Mouse (Mus musculus): ENCODE results near the gene Wdtc1. TPM values are rescaled to one million over a fixed set of nuclear protein-coding genes. Genes with fewer than 3 reads are reported as not detected.

Gene Wdtc1
- polyA plus RNA-seq, 1 experiment from 2014 or later = 14.5 TPM

- no peaks in the 10 kb centered on the region for H3K9me3 ChIP-seq (ENCODE audit: control insufficient read depth, low read length)
- H3K27ac ChIP-seq (ENCODE audit: low read depth, low read length) = no peak overlapping the region
- H3K9ac ChIP-seq (ENCODE audit: low read depth, low read length) = no peak overlapping the region
- H3K36me3 ChIP-seq (ENCODE audit: control insufficient read depth, insufficient read depth, low read length) = peaks cover 5% of the 10 kb centered on the region; the same call in 1 of the 2 replicates
- H3K4me2 ChIP-seq = no peak overlapping the region
- no peaks in the 10 kb centered on the region for H3K27me3 ChIP-seq (replicated peaks; ENCODE audit: control insufficient read depth, insufficient read depth, low read length)
- DNase-seq (ENCODE audit: low spot score) (no peak), ATAC-seq (replicated peaks; ENCODE audit: low FRiP score) (no peak)
- WGBS = 83% methylated on average over 1 of the region's 1 CpGs
- H3K4me1 ChIP-seq (replicated peaks; ENCODE audit: control insufficient read depth, insufficient read depth, low read length) = peaks cover 13% of the 10 kb centered on the region
- H3K4me3 ChIP-seq (ENCODE audit: low read depth, low read length) = no peak overlapping the region
These were observed 62.0 kb downstream of the Wdtc1 start for GRCm38 (mm10) chr4:133291255-133291654.

- no peak overlapping the region for H3K9ac ChIP-seq (ENCODE audit: low read depth, low read length)
- peaks cover 30% of the 10 kb centered on the region for H3K4me1 ChIP-seq (replicated peaks; ENCODE audit: control insufficient read depth, insufficient read depth, low read length)
- no peak overlapping the region; the same call in 1 of the 2 replicates for H3K4me2 ChIP-seq
- no peak overlapping the region for H3K4me3 ChIP-seq (ENCODE audit: low read depth, low read length)
- H3K27ac ChIP-seq (ENCODE audit: low read depth, low read length) = no peak overlapping the region
- DNase-seq (ENCODE audit: low spot score) (no peak), ATAC-seq (replicated peaks; ENCODE audit: low FRiP score) (no peak)
- no peaks in the 10 kb centered on the region for H3K27me3 ChIP-seq (replicated peaks; ENCODE audit: control insufficient read depth, insufficient read depth, low read length)
- no peaks in the 10 kb centered on the region for H3K9me3 ChIP-seq (ENCODE audit: control insufficient read depth, low read length)
- H3K36me3 ChIP-seq (ENCODE audit: control insufficient read depth, insufficient read depth, low read length) = no peaks in the 10 kb centered on the region
- WGBS = 57% methylated on average over 4 of the region's 4 CpGs
These were observed 66.7 kb downstream of the Wdtc1 start for GRCm38 (mm10) chr4:133286476-133287077.

GRCm38 (mm10) chr4:133285950-133286349 lies 67.3 kb downstream of the Wdtc1 start:
- Histone ChIP-seq H3K9me3 (ENCODE audit: control insufficient read depth, low read length) (no peaks in the 10 kb centered on the region), H3K4me1 (replicated peaks; ENCODE audit: control insufficient read depth, insufficient read depth, low read length) (peaks cover 31% of the 10 kb centered on the region), H3K9ac (ENCODE audit: low read depth, low read length) (no peak overlapping the region), H3K27me3 (replicated peaks; ENCODE audit: control insufficient read depth, insufficient read depth, low read length) (no peaks in the 10 kb centered on the region), H3K4me3 (ENCODE audit: low read depth, low read length) (no peak overlapping the region), H3K27ac (ENCODE audit: low read depth, low read length) (peak overlapping the region; percentile 54; the same call in 1 of the 2 replicates), H3K4me2 (peak overlapping the region; percentile 16), H3K36me3 (ENCODE audit: control insufficient read depth, insufficient read depth, low read length) (no peaks in the 10 kb centered on the region)
- peak; percentile 91 for ATAC-seq (replicated peaks; ENCODE audit: low FRiP score)
- WGBS = 20% methylated on average over 5 of the region's 5 CpGs
- DNase-seq (ENCODE audit: low spot score) = peak; percentile 67

GRCm38 (mm10) chr4:133285299-133285698 lies 68.0 kb downstream of the Wdtc1 start:
- H3K9ac ChIP-seq (ENCODE audit: low read depth, low read length) = no peak overlapping the region
- H3K27ac ChIP-seq (ENCODE audit: low read depth, low read length) = peak overlapping the region; percentile 54
- peak overlapping the region; percentile 16 for H3K4me2 ChIP-seq
- no peaks in the 10 kb centered on the region for H3K36me3 ChIP-seq (ENCODE audit: control insufficient read depth, insufficient read depth, low read length)
- no peaks in the 10 kb centered on the region for H3K27me3 ChIP-seq (replicated peaks; ENCODE audit: control insufficient read depth, insufficient read depth, low read length)
- DNase-seq (ENCODE audit: low spot score) (no peak), ATAC-seq (replicated peaks; ENCODE audit: low FRiP score) (peak; percentile 75)
- H3K4me1 ChIP-seq (replicated peaks; ENCODE audit: control insufficient read depth, insufficient read depth, low read length) = peaks cover 31% of the 10 kb centered on the region
- H3K4me3 ChIP-seq (ENCODE audit: low read depth, low read length) = no peak overlapping the region
- no peaks in the 10 kb centered on the region for H3K9me3 ChIP-seq (ENCODE audit: control insufficient read depth, low read length)
- WGBS = 42% methylated on average over 3 of the region's 3 CpGs

- no peak overlapping the region for H3K9ac ChIP-seq (ENCODE audit: low read depth, low read length)
- no peaks in the 10 kb centered on the region for H3K27me3 ChIP-seq (replicated peaks; ENCODE audit: control insufficient read depth, insufficient read depth, low read length)
- 33% methylated on average over 4 of the region's 4 CpGs for WGBS
- no peak for ATAC-seq (replicated peaks; ENCODE audit: low FRiP score)
- no peak overlapping the region for H3K4me2 ChIP-seq
- DNase-seq (ENCODE audit: low spot score) = no peak
- no peak overlapping the region for H3K27ac ChIP-seq (ENCODE audit: low read depth, low read length)
- no peaks in the 10 kb centered on the region for H3K36me3 ChIP-seq (ENCODE audit: control insufficient read depth, insufficient read depth, low read length)
- peaks cover 40% of the 10 kb centered on the region for H3K4me1 ChIP-seq (replicated peaks; ENCODE audit: control insufficient read depth, insufficient read depth, low read length)
- no peak overlapping the region for H3K4me3 ChIP-seq (ENCODE audit: low read depth, low read length)
- H3K9me3 ChIP-seq (ENCODE audit: control insufficient read depth, low read length) = no peaks in the 10 kb centered on the region
These were observed 70.6 kb downstream of the Wdtc1 start for GRCm38 (mm10) chr4:133282656-133283055.

- peak overlapping the region; percentile 69; the same call in 1 of the 2 replicates for H3K27ac ChIP-seq (ENCODE audit: low read depth, low read length)
- peak overlapping the region; percentile 4; the same call in 1 of the 2 replicates for H3K4me2 ChIP-seq
- WGBS = 24% methylated on average over 5 of the region's 5 CpGs
- no peak overlapping the region for H3K9ac ChIP-seq (ENCODE audit: low read depth, low read length)
- H3K4me3 ChIP-seq (ENCODE audit: low read depth, low read length) = no peak overlapping the region
- DNase-seq (ENCODE audit: low spot score) (no peak), ATAC-seq (replicated peaks; ENCODE audit: low FRiP score) (no peak)
- H3K27me3 ChIP-seq (replicated peaks; ENCODE audit: control insufficient read depth, insufficient read depth, low read length) = no peaks in the 10 kb centered on the region
- H3K9me3 ChIP-seq (ENCODE audit: control insufficient read depth, low read length) = no peaks in the 10 kb centered on the region
- H3K4me1 ChIP-seq (replicated peaks; ENCODE audit: control insufficient read depth, insufficient read depth, low read length) = peaks cover 40% of the 10 kb centered on the region
- H3K36me3 ChIP-seq (ENCODE audit: control insufficient read depth, insufficient read depth, low read length) = no peaks in the 10 kb centered on the region
These were observed 71.3 kb downstream of the Wdtc1 start for GRCm38 (mm10) chr4:133281951-133282481.

GRCm38 (mm10) chr4:133281513-133281912 lies 71.8 kb downstream of the Wdtc1 start:
- Histone ChIP-seq H3K9ac (ENCODE audit: low read depth, low read length) (no peak overlapping the region), H3K9me3 (ENCODE audit: control insufficient read depth, low read length) (no peaks in the 10 kb centered on the region), H3K4me3 (ENCODE audit: low read depth, low read length) (no peak overlapping the region), H3K4me1 (replicated peaks; ENCODE audit: control insufficient read depth, insufficient read depth, low read length) (peaks cover 39% of the 10 kb centered on the region), H3K36me3 (ENCODE audit: control insufficient read depth, insufficient read depth, low read length) (no peaks in the 10 kb centered on the region), H3K4me2 (no peak overlapping the region), H3K27me3 (replicated peaks; ENCODE audit: control insufficient read depth, insufficient read depth, low read length) (no peaks in the 10 kb centered on the region), H3K27ac (ENCODE audit: low read depth, low read length) (peak overlapping the region; percentile 69)
- WGBS = 29% methylated on average over 7 of the region's 7 CpGs
- no peak for ATAC-seq (replicated peaks; ENCODE audit: low FRiP score)
- no peak for DNase-seq (ENCODE audit: low spot score)

- Histone ChIP-seq H3K4me2 (peak overlapping the region; percentile 90), H3K9me3 (ENCODE audit: control insufficient read depth, low read length) (no peaks in the 10 kb centered on the region), H3K9ac (ENCODE audit: low read depth, low read length) (peak overlapping the region; percentile 77), H3K27ac (ENCODE audit: low read depth, low read length) (peak overlapping the region; percentile 62), H3K4me3 (ENCODE audit: low read depth, low read length) (no peak overlapping the region), H3K27me3 (replicated peaks; ENCODE audit: control insufficient read depth, insufficient read depth, low read length) (no peaks in the 10 kb centered on the region), H3K36me3 (ENCODE audit: control insufficient read depth, insufficient read depth, low read length) (no peaks in the 10 kb centered on the region; the same call in 1 of the 2 replicates), H3K4me1 (replicated peaks; ENCODE audit: control insufficient read depth, insufficient read depth, low read length) (peaks cover 30% of the 10 kb centered on the region; the same call in 1 of the 2 replicates)
- DNase-seq (ENCODE audit: low spot score) (no peak), ATAC-seq (replicated peaks; ENCODE audit: low FRiP score) (no peak)
- WGBS = 85% methylated on average over 3 of the region's 3 CpGs
These were observed 74.8 kb downstream of the Wdtc1 start for GRCm38 (mm10) chr4:133278482-133278881.

- no peak for ATAC-seq (replicated peaks; ENCODE audit: low FRiP score)
- peak overlapping the region; percentile 62 for H3K27ac ChIP-seq (ENCODE audit: low read depth, low read length)
- no peak for DNase-seq (ENCODE audit: low spot score)
- H3K36me3 ChIP-seq (ENCODE audit: control insufficient read depth, insufficient read depth, low read length) = no peaks in the 10 kb centered on the region; the same call in 1 of the 2 replicates
- 22% methylated on average over 6 of the region's 6 CpGs for WGBS
- no peaks in the 10 kb centered on the region for H3K27me3 ChIP-seq (replicated peaks; ENCODE audit: control insufficient read depth, insufficient read depth, low read length)
- peak overlapping the region; percentile 66 for H3K4me3 ChIP-seq (ENCODE audit: low read depth, low read length)
- H3K4me1 ChIP-seq (replicated peaks; ENCODE audit: control insufficient read depth, insufficient read depth, low read length) = peaks cover 30% of the 10 kb centered on the region; the same call in 1 of the 2 replicates
- peak overlapping the region; percentile 77 for H3K9ac ChIP-seq (ENCODE audit: low read depth, low read length)
- H3K4me2 ChIP-seq = peak overlapping the region; percentile 90
- no peaks in the 10 kb centered on the region for H3K9me3 ChIP-seq (ENCODE audit: control insufficient read depth, low read length)
These were observed 75.2 kb downstream of the Wdtc1 start for GRCm38 (mm10) chr4:133278067-133278466.
